Mouse (Mus musculus) ES-Bruce4 (cell line): ENCODE measurements around the gene Shroom3.

Experiments
- CTCF ChIP-seq: IDR thresholded peaks from one replicate; pipeline ENCODE4 v1.8.1; 2011; ENCODE audit warnings: low read depth, low read length
- EP300 ChIP-seq: IDR thresholded peaks from 2 replicates; pipeline ENCODE4 v1.6.1; 2011; ENCODE audit warnings: low read depth, low read length; ENCODE audit not compliant: insufficient read depth

GRCm38 (mm10) chr5:92710779-92711178, 27.5 kb downstream of the Shroom3 start:
- no peak for TF ChIP-seq CTCF
- TF ChIP-seq EP300: no peak
